Mouse (Mus musculus): ENCODE measurements around the gene Knstrn.

DNA sequence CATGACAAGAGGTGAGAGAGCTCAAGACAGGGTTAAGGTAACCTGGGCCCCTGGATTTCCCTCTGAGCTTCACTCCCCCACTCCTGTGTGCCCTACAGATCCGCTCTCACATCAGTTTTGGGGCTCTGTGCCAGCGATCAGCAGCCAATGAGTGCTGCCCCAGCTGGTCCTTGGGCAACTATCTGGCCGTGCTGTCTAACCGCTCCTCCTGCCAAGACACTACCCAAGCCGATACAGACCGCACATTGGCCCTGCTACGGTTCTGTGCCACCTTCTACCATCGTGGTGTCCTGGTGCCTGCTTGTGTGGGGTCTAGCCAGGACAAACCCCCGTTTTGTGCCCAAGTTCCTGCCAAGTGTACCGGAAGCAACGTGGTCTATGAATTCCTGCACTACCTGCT lies 24.3 kb upstream of the Knstrn start:
- no peak for TF ChIP-seq CTCF (IDR thresholded peaks at IDR 0.05; ENCODE audit: insufficient read depth, low read length)
- TF ChIP-seq POLR2A (IDR thresholded peaks at IDR 0.05; ENCODE audit: borderline replicate concordance, extremely low read depth, low read depth, low read length): no peak
